Mouse (Mus musculus) cerebellum, adult 2 months (tissue): ENCODE results near the gene Filip1l. TPM values are rescaled to one million over a fixed set of nuclear protein-coding genes. Genes with fewer than 3 reads are reported as not detected.

Experiments
- DNase-seq, 2 experiments: peaks; one replicate each; pipeline ENCODE4 v3.0.0; 2021
- H3K27ac ChIP-seq: fragments of 200-500 bp; 2 replicates; pipeline ENCODE4 v1.5.1; 2012; ENCODE audit warnings: low read length, control low read depth, inconsistent platforms; ENCODE audit not compliant: insufficient read depth
- H3K27me3 ChIP-seq: fragments of 200-500 bp; 2 replicates; pipeline ENCODE4 v1.6.1; 2012; ENCODE audit warnings: inconsistent platforms, mild to moderate bottlenecking, low read length, moderate library complexity; ENCODE audit not compliant: control insufficient read depth, insufficient read depth
- H3K4me1 ChIP-seq: fragments of 200-500 bp; 2 replicates; pipeline ENCODE4 v1.6.1; 2011; ENCODE audit warnings: low read length; ENCODE audit not compliant: control insufficient read depth, insufficient read depth
- H3K4me3 ChIP-seq: fragments of 200-500 bp; replicated peaks from 2 replicates; pipeline ENCODE3; 2011; ENCODE audit warnings: mild to moderate bottlenecking, low read depth, low read length, control low read depth; ENCODE audit not compliant: insufficient read depth
- CTCF ChIP-seq: fragments of 200-500 bp; IDR thresholded peaks from 2 replicates; pipeline ENCODE4 v1.5.1; 2011; ENCODE audit warnings: low read depth, mild to moderate bottlenecking, control low read depth, low read length, moderate library complexity, borderline replicate concordance; ENCODE audit not compliant: insufficient read depth
- POLR2A ChIP-seq: fragments of 200-500 bp; IDR thresholded peaks from 2 replicates; pipeline ENCODE4 v1.6.1; 2011; ENCODE audit warnings: low read length, control low read depth, borderline replicate concordance; ENCODE audit not compliant: insufficient read depth
- WGBS: fragments of 180-500 bp; shearing (Covaris S2); methylation state at CpG from one replicate; pipeline ENCODE4 v1.1.7; 2018; 5-methylcytosine and 5-hydroxymethylcytosine counted together
- polyA plus RNA-seq: library from polyadenylated mRNA; depleted of rRNA; stranded (reverse); fragments of >200 nt; gene quantifications from 2 replicates; pipeline ENCODE4 v1.2.3, GENCODE M21; 2012; rRNA removed

Gene Filip1l
- 1.6 TPM in 2 replicates for polyA plus RNA-seq

GRCm38 (mm10) chr16:57352751-57353150, at the start of gene Filip1l:
TSS of gene Filip1l (plus strand) at chr16:57353093.
- DNase-seq = no peak
- 36% methylated on average over 6 of the region's 6 CpGs for WGBS
- Histone ChIP-seq H3K27me3 (no peaks in the 10 kb centered on the region), H3K27ac (no peak within 1 kb of the TSS), H3K4me3 (no peak within 1 kb of the TSS), H3K4me1 (peaks cover 5% of the 10 kb centered on the region; the same call in 1 of the 2 replicates)
- TF ChIP-seq CTCF (no peak), POLR2A (no peak)

GRCm38 (mm10) chr16:57303716-57304115, 49.2 kb upstream of the Filip1l start:
- Histone ChIP-seq H3K4me3 (no peak overlapping the region), H3K27ac (no peak overlapping the region), H3K4me1 (no peaks in the 10 kb centered on the region), H3K27me3 (no peaks in the 10 kb centered on the region)
- TF ChIP-seq POLR2A (no peak), CTCF (no peak)
- 49% methylated on average over 19 of the region's 19 CpGs for WGBS
- no peak for DNase-seq

- Histone ChIP-seq H3K27ac (no peak overlapping the region), H3K4me1 (no peaks in the 10 kb centered on the region), H3K4me3 (no peak overlapping the region), H3K27me3 (no peaks in the 10 kb centered on the region)
- 86% methylated on average over 6 of the region's 6 CpGs for WGBS
- no peak for DNase-seq
- TF ChIP-seq POLR2A = no peak
- no peak for TF ChIP-seq CTCF
These were observed 47.4 kb upstream of the Filip1l start for GRCm38 (mm10) chr16:57305463-57305862.

- Histone ChIP-seq H3K27me3 (no peaks in the 10 kb centered on the region), H3K4me1 (no peaks in the 10 kb centered on the region), H3K4me3 (no peak overlapping the region), H3K27ac (no peak overlapping the region)
- TF ChIP-seq POLR2A = no peak
- no peak for TF ChIP-seq CTCF
- WGBS = 92% methylated on average over 2 of the region's 2 CpGs
- no peak for DNase-seq
These were observed 40.8 kb upstream of the Filip1l start for GRCm38 (mm10) chr16:57312130-57312529.

GRCm38 (mm10) chr16:57313487-57313886, 39.4 kb upstream of the Filip1l start:
- no peak for TF ChIP-seq CTCF
- no peak for TF ChIP-seq POLR2A
- no peak overlapping the region for H3K4me3 ChIP-seq
- no peak for DNase-seq
- 91% methylated on average over 3 of the region's 3 CpGs for WGBS
- H3K27ac ChIP-seq = no peak overlapping the region
- no peaks in the 10 kb centered on the region for H3K4me1 ChIP-seq
- H3K27me3 ChIP-seq = no peaks in the 10 kb centered on the region

- TF ChIP-seq CTCF = no peak
- TF ChIP-seq POLR2A = no peak
- DNase-seq = no peak
- Histone ChIP-seq H3K27me3 (no peaks in the 10 kb centered on the region), H3K4me3 (no peak overlapping the region), H3K27ac (no peak overlapping the region), H3K4me1 (no peaks in the 10 kb centered on the region)
- WGBS = 84% methylated on average over 3 of the region's 3 CpGs
These were observed 38.7 kb upstream of the Filip1l start for GRCm38 (mm10) chr16:57314236-57314635.

- TF ChIP-seq POLR2A (no peak), CTCF (no peak)
- H3K4me1 ChIP-seq = no peaks in the 10 kb centered on the region
- H3K27me3 ChIP-seq = no peaks in the 10 kb centered on the region
- H3K4me3 ChIP-seq = no peak overlapping the region
- H3K27ac ChIP-seq = no peak overlapping the region
- DNase-seq = no peak
- 80% methylated on average over 9 of the region's 9 CpGs for WGBS
These were observed 37.9 kb upstream of the Filip1l start for GRCm38 (mm10) chr16:57315026-57315425.

- TF ChIP-seq CTCF = no peak
- H3K27me3 ChIP-seq = no peaks in the 10 kb centered on the region
- no peaks in the 10 kb centered on the region for H3K4me1 ChIP-seq
- no peak overlapping the region for H3K4me3 ChIP-seq
- WGBS = 63% methylated on average over 4 of the region's 4 CpGs
- H3K27ac ChIP-seq = no peak overlapping the region
- no peak for DNase-seq
These were observed 35.8 kb upstream of the Filip1l start for GRCm38 (mm10) chr16:57317127-57317526.
